Mouse (Mus musculus): Measurements from ENCODE around the gene Camta1. TPM values are rescaled to one million over a fixed set of nuclear protein-coding genes. Genes with fewer than 3 reads are reported as not detected.
"Not testable (repeated sequence)": the region's sequence is repeated elsewhere in the genome, so short reads cannot be mapped to it uniquely, and the experiment has no call there.

Camta1 gene
- polyA plus RNA-seq, 1 experiment from 2014 or later: 78.7 TPM

- Histone ChIP-seq H3K27ac (no peak overlapping the region), H3K4me2 (no peak overlapping the region), H3K9me3 (no peaks in the 10 kb centered on the region), H3K4me1 (peaks cover 13% of the 10 kb centered on the region), H3K27me3 (no peaks in the 10 kb centered on the region), H3K9ac (no peak overlapping the region), H3K36me3 (peaks cover 32% of the 10 kb centered on the region), H3K4me3 (no peak overlapping the region)
- WGBS: 56% methylated on average over 8 of the region's 8 CpGs
- ATAC-seq (ENCODE audit: borderline replicate concordance, extremely low read depth, low FRiP score, low TSS enrichment): no peak
These were observed 966.8 kb downstream of the Camta1 start for GRCm38 (mm10) chr4:150894718-150895501.

- Histone ChIP-seq H3K27ac (no peak overlapping the region), H3K36me3 (peaks cover 5% of the 10 kb centered on the region), H3K4me1 (peaks cover 28% of the 10 kb centered on the region), H3K9ac (no peak overlapping the region), H3K27me3 (no peaks in the 10 kb centered on the region), H3K4me3 (no peak overlapping the region), H3K4me2 (no peak overlapping the region), H3K9me3 (no peaks in the 10 kb centered on the region)
- no peak for ATAC-seq (ENCODE audit: borderline replicate concordance, extremely low read depth, low FRiP score, low TSS enrichment)
- WGBS: 49% methylated on average over 5 of the region's 5 CpGs
These were observed 970.4 kb downstream of the Camta1 start for GRCm38 (mm10) chr4:150891308-150891707.

GRCm38 (mm10) chr4:150889955-150890315 is 971.7 kb downstream of the Camta1 start:
- 16% methylated on average over 13 of the region's 13 CpGs for WGBS
- Histone ChIP-seq H3K27ac (peak overlapping the region; percentile 48; the same call in 1 of the 2 replicates), H3K9ac (peak overlapping the region; percentile 2; the same call in 1 of the 2 replicates), H3K9me3 (no peaks in the 10 kb centered on the region), H3K4me3 (0 out of 2 replicates have a peak overlapping the region, but pooled peaks have one; percentile 5), H3K27me3 (no peaks in the 10 kb centered on the region), H3K4me2 (peak overlapping the region; percentile 41), H3K4me1 (peaks cover 23% of the 10 kb centered on the region), H3K36me3 (no peaks in the 10 kb centered on the region)
- no peak for ATAC-seq (ENCODE audit: borderline replicate concordance, extremely low read depth, low FRiP score, low TSS enrichment)

- Histone ChIP-seq H3K4me2 (peak overlapping the region; percentile 41), H3K4me1 (peaks cover 23% of the 10 kb centered on the region), H3K27me3 (no peaks in the 10 kb centered on the region), H3K36me3 (no peaks in the 10 kb centered on the region), H3K27ac (peak overlapping the region; percentile 48), H3K9ac (peak overlapping the region; percentile 2; the same call in 1 of the 2 replicates), H3K4me3 (0 out of 2 replicates have a peak overlapping the region, but pooled peaks have one; percentile 5), H3K9me3 (no peaks in the 10 kb centered on the region)
- ATAC-seq (ENCODE audit: borderline replicate concordance, extremely low read depth, low FRiP score, low TSS enrichment): no peak; the same call in 1 of the 2 replicates
- WGBS: 28% methylated on average over 20 of the region's 20 CpGs
These were observed 972.3 kb downstream of the Camta1 start for GRCm38 (mm10) chr4:150889273-150889954.

GRCm38 (mm10) chr4:150888492-150888891 is 973.2 kb downstream of the Camta1 start:
- Histone ChIP-seq H3K27me3 (no peaks in the 10 kb centered on the region), H3K4me1 (peaks cover 23% of the 10 kb centered on the region), H3K9me3 (no peaks in the 10 kb centered on the region), H3K9ac (no peak overlapping the region), H3K36me3 (no peaks in the 10 kb centered on the region), H3K27ac (no peak overlapping the region), H3K4me3 (no peak overlapping the region), H3K4me2 (no peak overlapping the region)
- WGBS: 65% methylated on average over 4 of the region's 4 CpGs
- no peak for ATAC-seq (ENCODE audit: borderline replicate concordance, extremely low read depth, low FRiP score, low TSS enrichment)

GRCm38 (mm10) chr4:150887903-150888302 is 973.8 kb downstream of the Camta1 start:
- ATAC-seq (ENCODE audit: borderline replicate concordance, extremely low read depth, low FRiP score, low TSS enrichment): 0 out of 2 replicates have a peak, but pooled peaks have one; percentile 10
- Histone ChIP-seq H3K4me1 (peaks cover 23% of the 10 kb centered on the region), H3K9me3 (no peaks in the 10 kb centered on the region), H3K27ac (no peak overlapping the region), H3K36me3 (no peaks in the 10 kb centered on the region), H3K4me2 (no peak overlapping the region), H3K27me3 (no peaks in the 10 kb centered on the region), H3K9ac (no peak overlapping the region), H3K4me3 (no peak overlapping the region)
- 70% methylated on average over 5 of the region's 5 CpGs for WGBS

- Histone ChIP-seq H3K27me3 (no peaks in the 10 kb centered on the region), H3K9ac (no peak overlapping the region), H3K4me2 (no peak overlapping the region), H3K4me3 (no peak overlapping the region), H3K27ac (no peak overlapping the region), H3K36me3 (no peaks in the 10 kb centered on the region), H3K4me1 (no peaks in the 10 kb centered on the region), H3K9me3 (peaks cover 22% of the 10 kb centered on the region)
- whole genome bisulfite sequencing: 75% methylated on average over 5 of the region's 5 CpGs
- ATAC-seq (ENCODE audit: borderline replicate concordance, extremely low read depth, low FRiP score, low TSS enrichment): no peak
These were observed 979.0 kb downstream of the Camta1 start for GRCm38 (mm10) chr4:150882632-150883031.

- no peak overlapping the region for H3K4me2 ChIP-seq
- 80% methylated on average over 5 of the region's 5 CpGs for WGBS
- no peak for ATAC-seq (ENCODE audit: borderline replicate concordance, extremely low read depth, low FRiP score, low TSS enrichment)
These were observed 981.3 kb downstream of the Camta1 start for GRCm38 (mm10) chr4:150880364-150880763.

GRCm38 (mm10) chr4:150879631-150880030 is 982.0 kb downstream of the Camta1 start:
- no peak overlapping the region for H3K4me2 ChIP-seq
- H3K36me3 ChIP-seq: no peaks in the 10 kb centered on the region
- no peaks in the 10 kb centered on the region for H3K4me1 ChIP-seq
- ATAC-seq (ENCODE audit: borderline replicate concordance, extremely low read depth, low FRiP score, low TSS enrichment): no peak
- H3K27ac ChIP-seq: no peak overlapping the region
- 94% methylated on average over 22 of the region's 22 CpGs for WGBS
- peaks cover 22% of the 10 kb centered on the region for H3K9me3 ChIP-seq
- no peak overlapping the region for H3K4me3 ChIP-seq
- H3K27me3 ChIP-seq: no peaks in the 10 kb centered on the region
- no peak overlapping the region for H3K9ac ChIP-seq

More at GRCm38 (mm10) chr4:150880364-150880763, 981.3 kb downstream of the Camta1 start:
- Histone ChIP-seq H3K4me3 (no peak overlapping the region), H3K27me3 (no peaks in the 10 kb centered on the region), H3K9ac (no peak overlapping the region), H3K4me1 (no peaks in the 10 kb centered on the region), H3K27ac (no peak overlapping the region), H3K36me3 (no peaks in the 10 kb centered on the region), H3K9me3 (peaks cover 22% of the 10 kb centered on the region)

- ATAC-seq (ENCODE audit: borderline replicate concordance, extremely low read depth, low FRiP score, low TSS enrichment): no peak
- Histone ChIP-seq H3K27ac (no peak overlapping the region), H3K9me3 (peaks cover 21% of the 10 kb centered on the region), H3K27me3 (no peaks in the 10 kb centered on the region), H3K36me3 (no peaks in the 10 kb centered on the region), H3K9ac (no peak overlapping the region), H3K4me2 (no peak overlapping the region), H3K4me3 (no peak overlapping the region), H3K4me1 (peaks cover 23% of the 10 kb centered on the region)
- 67% methylated on average over 10 of the region's 10 CpGs for WGBS
These were observed 986.3 kb downstream of the Camta1 start for GRCm38 (mm10) chr4:150875393-150875792.

GRCm38 (mm10) chr4:150874416-150874815 is 987.3 kb downstream of the Camta1 start:
- WGBS: 61% methylated on average over 4 of the region's 4 CpGs
- H3K4me2 ChIP-seq; H3K27me3 ChIP-seq; H3K9ac ChIP-seq; H3K4me3 ChIP-seq; ATAC-seq (ENCODE audit: borderline replicate concordance, extremely low read depth, low FRiP score, low TSS enrichment); H3K36me3 ChIP-seq; H3K27ac ChIP-seq: not testable (repeated sequence)
- Histone ChIP-seq H3K4me1 (peaks cover 32% of the 10 kb centered on the region), H3K9me3 (peaks cover 12% of the 10 kb centered on the region; the same call in 1 of the 2 replicates)

- Histone ChIP-seq H3K4me3 (no peak overlapping the region), H3K9ac (no peak overlapping the region), H3K36me3 (peaks cover 6% of the 10 kb centered on the region; the same call in 1 of the 2 replicates), H3K4me2 (no peak overlapping the region), H3K9me3 (no peaks in the 10 kb centered on the region), H3K27ac (peak overlapping the region; percentile 83), H3K4me1 (peaks cover 38% of the 10 kb centered on the region), H3K27me3 (no peaks in the 10 kb centered on the region)
- WGBS: 63% methylated on average over 8 of the region's 8 CpGs
- ATAC-seq (ENCODE audit: borderline replicate concordance, extremely low read depth, low FRiP score, low TSS enrichment): no peak
These were observed 989.0 kb downstream of the Camta1 start for GRCm38 (mm10) chr4:150872681-150873080.

Data from lung, embryonic 15.5 days (tissue).